Mouse (Mus musculus) intestine, embryonic 14.5 days (tissue): ENCODE results near the gene 1700018B08Rik. TPM values are rescaled to one million over a fixed set of nuclear protein-coding genes. Genes with fewer than 3 reads are reported as not detected.

Experiments
- ATAC-seq: fragments of 200-750 bp; cut with Nextera tagmentation; replicated peaks from 2 replicates; pipeline ENCODE4 v1.8.0; 2017; ENCODE audit warnings: low read depth, moderate number of reproducible peaks, moderate TSS enrichment, moderate library complexity; ENCODE audit not compliant: low FRiP score, low TSS enrichment
- DNase-seq: peaks from one replicate; pipeline ENCODE4 v3.0.0-alpha.2; 2018; ENCODE audit warnings: low spot score
- H3K27ac ChIP-seq: fragments of 300-500 bp; sonication (generic); 2 replicates; pipeline ENCODE4 v1.5.1; 2014; ENCODE audit warnings: low read depth, mild to moderate bottlenecking, control low read depth
- H3K27me3 ChIP-seq: fragments of 300-500 bp; sonication (generic); replicated peaks from 2 replicates; pipeline ENCODE4 v1.6.1; 2014; ENCODE audit warnings: low read length, control low read depth; ENCODE audit not compliant: control insufficient read depth, insufficient read depth
- H3K36me3 ChIP-seq: fragments of 300-500 bp; sonication (generic); 2 replicates; pipeline ENCODE4 v1.6.1; 2014; ENCODE audit warnings: low read length, control low read depth; ENCODE audit not compliant: control insufficient read depth, insufficient read depth
- H3K4me1 ChIP-seq: fragments of 300-500 bp; sonication (generic); replicated peaks from 2 replicates; pipeline ENCODE4 v1.6.1; 2014; ENCODE audit warnings: low read length, control low read depth, mixed read lengths; ENCODE audit not compliant: control insufficient read depth, insufficient read depth
- H3K4me2 ChIP-seq: fragments of 300-500 bp; sonication (generic); 2 replicates; pipeline ENCODE4 v1.6.1; 2014; ENCODE audit warnings: low read length
- H3K4me3 ChIP-seq: fragments of 300-500 bp; sonication (generic); 2 replicates; pipeline ENCODE4 v1.5.1; 2014; ENCODE audit warnings: low read depth, low read length, control low read depth, mixed read lengths
- H3K9ac ChIP-seq: fragments of 300-500 bp; sonication (generic); 2 replicates; pipeline ENCODE4 v1.6.1; 2014; ENCODE audit warnings: mild to moderate bottlenecking, low read length
- H3K9me3 ChIP-seq: fragments of 300-500 bp; sonication (generic); 2 replicates; pipeline ENCODE4 v1.6.1; 2016; ENCODE audit warnings: low read length, control low read depth; ENCODE audit not compliant: control insufficient read depth
- WGBS: fragments of 180-500 bp; shearing (Covaris S2); extraction: QIAGEN DNeasy Blood & Tissue Kit; methylation state at CpG from one replicate; pipeline ENCODE4 v1.1.7; 2014; 5-methylcytosine and 5-hydroxymethylcytosine counted together
- polyA plus RNA-seq: library from polyadenylated mRNA; unstranded; fragments of >200 nt; fragmentation: Nextera tagmentation; extraction: Ambion mirVana; gene quantifications from 2 replicates; pipeline ENCODE4 v1.2.1, GENCODE M21; 2014

Gene 1700018B08Rik
- polyA plus RNA-seq, 1 experiment from 2014 or later = not detected

DNA sequence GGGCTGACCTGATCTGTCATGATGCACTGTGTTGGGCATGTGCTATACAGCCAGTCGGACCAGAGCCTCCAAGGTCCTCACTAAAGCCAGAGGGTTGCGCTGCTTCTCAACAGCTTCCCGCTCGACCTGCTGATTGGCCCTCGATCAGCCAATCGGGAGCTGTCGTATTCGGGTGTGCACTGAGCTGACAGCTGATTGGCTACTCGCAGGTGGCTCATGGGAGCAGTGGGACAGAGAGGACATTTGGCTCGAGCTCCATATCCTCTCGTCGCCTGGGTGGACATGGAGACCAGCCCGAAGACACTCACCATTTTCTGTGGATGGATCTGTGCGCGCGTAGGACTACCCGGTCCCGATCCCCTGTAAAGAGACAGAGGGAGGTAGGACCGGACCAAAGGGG is 2.3 kb downstream of the 1700018B08Rik start:
- H3K4me2 ChIP-seq = no peak overlapping the region
- H3K36me3 ChIP-seq = no peaks in the 10 kb centered on the region
- 0 out of 2 replicates have a peak, but pooled peaks cover 3% of the 10 kb centered on the region for H3K9me3 ChIP-seq
- no peaks in the 10 kb centered on the region for H3K27me3 ChIP-seq
- no peak overlapping the region for H3K9ac ChIP-seq
- ATAC-seq = 0 out of 2 replicates have a peak, but pooled peaks have one; percentile 35
- no peak overlapping the region for H3K4me3 ChIP-seq
- WGBS = 79% methylated on average over 19 of the region's 19 CpGs
- H3K4me1 ChIP-seq = no peaks in the 10 kb centered on the region
- H3K27ac ChIP-seq = no peak overlapping the region
- no peak for DNase-seq

DNA sequence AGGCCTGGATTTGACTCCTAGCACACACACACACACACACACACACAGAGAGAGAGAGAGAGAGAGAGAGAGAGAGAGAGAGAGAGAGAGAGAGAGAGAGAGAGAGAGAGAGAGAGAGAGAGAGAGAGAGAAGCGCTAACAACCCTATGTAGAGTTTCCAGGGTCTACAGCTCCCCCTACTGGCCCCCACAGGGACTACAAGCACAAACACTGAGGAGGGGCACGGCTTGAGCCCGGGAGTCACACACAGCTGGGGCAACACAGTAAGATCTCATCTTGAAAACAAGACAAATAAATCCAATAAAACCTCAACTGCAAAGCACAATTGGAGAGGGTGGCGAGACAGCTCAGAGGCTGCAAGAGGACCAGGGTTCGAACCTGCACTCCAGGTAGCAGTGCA is 11.7 kb downstream of the 1700018B08Rik start:
- no peaks in the 10 kb centered on the region for H3K9me3 ChIP-seq

DNA sequence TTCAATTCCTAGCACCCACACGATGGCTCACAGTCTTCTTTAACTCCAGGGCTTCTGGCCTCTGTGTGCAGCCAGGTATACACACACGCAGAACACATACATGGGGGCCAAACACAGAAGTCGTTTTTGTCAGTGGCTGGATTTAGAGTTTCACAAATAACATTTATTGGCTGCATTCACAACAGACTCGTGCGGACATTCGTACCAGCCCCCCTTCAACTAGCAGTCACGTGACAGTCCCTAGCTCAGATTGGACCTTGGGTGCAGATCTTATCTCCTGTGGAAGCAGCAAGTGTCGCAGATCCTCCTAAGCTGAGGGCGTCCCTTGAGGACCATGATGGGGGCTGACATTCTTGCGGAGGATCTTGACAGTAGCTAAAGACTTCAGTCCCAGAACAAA is 13.5 kb downstream of the 1700018B08Rik start:
- WGBS = 73% methylated on average over 10 of the region's 10 CpGs
- Histone ChIP-seq H3K9me3 (no peaks in the 10 kb centered on the region), H3K36me3 (no peaks in the 10 kb centered on the region), H3K4me1 (peaks cover 3% of the 10 kb centered on the region; the same call in 1 of the 2 replicates), H3K27ac (no peak overlapping the region), H3K27me3 (0 out of 2 replicates have a peak, but pooled peaks cover 3% of the 10 kb centered on the region), H3K4me3 (no peak overlapping the region), H3K9ac (no peak overlapping the region), H3K4me2 (no peak overlapping the region)
- DNase-seq = no peak
- ATAC-seq = no peak

More for the DNA sequence above, 11.7 kb downstream of the 1700018B08Rik start:
- H3K4me2 ChIP-seq = no peak overlapping the region
- H3K4me3 ChIP-seq = no peak overlapping the region
- no peaks in the 10 kb centered on the region for H3K4me1 ChIP-seq
- no peak overlapping the region for H3K9ac ChIP-seq
- no peak overlapping the region for H3K27ac ChIP-seq
- H3K27me3 ChIP-seq = 0 out of 2 replicates have a peak, but pooled peaks cover 3% of the 10 kb centered on the region
- peak; percentile 76 for DNase-seq
- WGBS = 49% methylated on average over 5 of the region's 5 CpGs
- no peak for ATAC-seq
- no peaks in the 10 kb centered on the region for H3K36me3 ChIP-seq

DNA sequence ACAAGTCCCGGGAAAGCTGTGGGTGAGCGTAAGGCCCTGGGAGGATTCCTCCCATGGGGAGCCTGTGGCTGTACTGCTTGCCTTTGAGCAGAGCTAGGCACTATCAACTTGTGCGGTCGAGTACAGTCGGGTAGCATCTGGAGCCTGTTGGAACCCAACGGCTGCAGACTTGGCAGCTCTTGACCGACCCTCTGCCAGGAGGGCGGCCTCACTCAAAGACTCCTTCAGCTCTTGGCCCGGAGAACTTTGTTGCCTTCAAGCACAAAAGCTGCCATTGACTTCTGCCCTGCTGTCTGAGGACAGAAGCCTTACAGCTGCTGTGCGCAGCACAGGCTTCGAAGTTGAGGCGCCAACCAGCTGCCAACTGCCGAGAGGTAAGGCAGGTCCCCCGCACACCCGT is 15.3 kb downstream of the 1700018B08Rik start:
- 86% methylated on average over 15 of the region's 15 CpGs for WGBS

DNA sequence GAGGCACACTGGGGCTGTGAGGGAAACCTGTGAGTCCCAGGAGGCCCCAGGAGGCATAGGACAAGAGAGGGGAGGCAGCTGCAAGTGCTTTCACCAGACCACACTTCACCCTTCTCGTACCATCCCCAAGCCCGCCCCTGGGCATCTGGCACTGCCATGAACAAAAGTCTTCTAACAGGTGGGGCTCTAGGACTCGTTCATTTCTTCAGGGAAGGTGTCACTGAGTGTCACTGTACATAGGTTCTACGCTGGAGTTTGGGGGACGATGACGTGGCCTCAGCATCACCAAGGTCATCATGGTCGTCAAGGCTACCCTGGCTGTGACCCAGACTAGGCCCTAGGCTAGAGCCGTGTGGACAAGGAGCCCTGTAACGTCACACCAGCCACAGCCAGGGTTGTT is 16.4 kb downstream of the 1700018B08Rik start:
- no peak overlapping the region for H3K9ac ChIP-seq
- 84% methylated on average over 9 of the region's 9 CpGs for WGBS
- H3K4me3 ChIP-seq = no peak overlapping the region
- DNase-seq = no peak
- no peak overlapping the region for H3K27ac ChIP-seq
- H3K27me3 ChIP-seq = 0 out of 2 replicates have a peak, but pooled peaks cover 3% of the 10 kb centered on the region
- H3K9me3 ChIP-seq = no peaks in the 10 kb centered on the region
- H3K36me3 ChIP-seq = no peaks in the 10 kb centered on the region
- H3K4me1 ChIP-seq = peaks cover 3% of the 10 kb centered on the region; the same call in 1 of the 2 replicates
- H3K4me2 ChIP-seq = no peak overlapping the region
- no peak for ATAC-seq

More for the DNA sequence above, 15.3 kb downstream of the 1700018B08Rik start:
- no peak overlapping the region for H3K4me2 ChIP-seq
- H3K4me3 ChIP-seq = no peak overlapping the region
- no peaks in the 10 kb centered on the region for H3K9me3 ChIP-seq
- H3K36me3 ChIP-seq = no peaks in the 10 kb centered on the region
- H3K9ac ChIP-seq = no peak overlapping the region
- H3K27ac ChIP-seq = no peak overlapping the region
- DNase-seq = no peak
- ATAC-seq = no peak
- H3K4me1 ChIP-seq = peaks cover 3% of the 10 kb centered on the region; the same call in 1 of the 2 replicates
- 0 out of 2 replicates have a peak, but pooled peaks cover 3% of the 10 kb centered on the region for H3K27me3 ChIP-seq

DNA sequence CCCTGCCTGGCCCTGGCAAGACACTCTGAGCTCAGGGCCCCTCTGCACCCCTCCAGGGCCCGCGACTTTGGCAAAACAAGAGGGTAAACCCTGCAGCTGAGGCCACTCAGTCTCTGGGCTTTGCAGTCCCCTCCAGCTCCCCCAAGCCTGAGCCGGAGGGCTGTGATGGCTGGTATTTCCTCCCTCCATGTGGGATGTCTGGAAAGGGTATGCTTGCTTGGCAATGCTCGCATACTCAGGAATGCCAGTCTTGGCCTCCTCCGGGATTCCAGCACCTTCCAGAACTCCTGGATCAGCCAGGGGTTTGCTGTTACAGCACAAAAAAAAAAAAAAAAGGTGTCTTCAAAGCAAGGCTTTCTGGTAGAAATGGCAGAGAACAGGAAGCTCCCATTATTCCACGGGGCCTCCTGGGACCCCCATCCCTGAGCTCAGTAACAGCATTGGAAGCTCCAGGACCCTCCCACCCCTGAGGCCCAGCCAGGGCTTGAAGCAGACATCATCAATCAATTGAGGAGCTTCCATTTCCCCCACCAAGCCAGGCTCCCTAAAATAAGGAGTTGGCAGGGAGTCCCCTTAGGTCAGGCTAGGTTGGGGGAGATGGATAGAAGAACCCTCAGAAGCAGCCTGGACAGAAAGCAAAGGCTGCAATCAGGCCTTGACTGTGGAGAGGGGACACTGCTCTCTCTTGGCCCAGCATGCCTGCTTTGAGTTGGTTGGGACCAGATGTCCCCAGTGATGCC is 17.1 kb downstream of the 1700018B08Rik start:
- Histone ChIP-seq H3K27me3 (0 out of 2 replicates have a peak, but pooled peaks cover 3% of the 10 kb centered on the region), H3K9ac (no peak overlapping the region), H3K36me3 (no peaks in the 10 kb centered on the region), H3K4me2 (no peak overlapping the region), H3K4me3 (no peak overlapping the region), H3K9me3 (no peaks in the 10 kb centered on the region), H3K4me1 (peaks cover 3% of the 10 kb centered on the region; the same call in 1 of the 2 replicates), H3K27ac (no peak overlapping the region)
- 47% methylated on average over 6 of the region's 6 CpGs for WGBS
- ATAC-seq (no peak; the same call in 1 of the 2 replicates), DNase-seq (no peak)

DNA sequence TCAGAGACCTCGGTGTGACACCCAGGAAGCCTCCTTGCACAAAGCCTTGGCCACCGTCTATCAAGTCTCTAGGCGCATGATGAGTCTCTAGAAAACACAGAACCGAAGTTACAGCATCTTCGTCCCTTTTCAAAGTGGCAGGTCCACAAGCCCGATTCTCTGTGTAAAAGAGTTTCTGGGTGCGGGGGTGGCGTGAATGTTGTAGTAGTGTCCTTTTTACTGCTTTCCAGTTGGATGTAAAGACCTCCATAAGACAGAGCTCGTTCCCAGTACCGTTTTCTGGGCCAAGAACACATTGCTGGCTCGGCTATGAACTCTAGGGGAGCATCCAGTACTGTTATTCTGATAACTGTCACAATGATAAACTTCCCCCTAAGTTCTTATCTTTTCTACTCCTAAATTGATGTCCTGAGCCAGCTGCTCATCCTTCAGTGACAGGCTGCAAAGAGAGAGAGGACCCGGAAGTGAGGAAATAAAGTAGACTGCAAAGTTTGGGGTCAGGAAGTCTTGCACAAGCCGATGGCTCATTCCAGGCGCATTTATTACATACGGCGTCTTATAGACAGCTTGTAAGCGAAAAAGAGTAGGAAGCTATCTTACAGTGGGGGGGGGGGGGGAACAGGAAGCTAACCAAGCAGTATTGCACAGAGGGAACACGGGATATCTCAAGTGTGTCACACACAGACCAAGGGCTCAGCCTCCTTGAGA is 18.9 kb downstream of the 1700018B08Rik start:
- no peak overlapping the region for H3K9ac ChIP-seq
- peaks cover 3% of the 10 kb centered on the region; the same call in 1 of the 2 replicates for H3K4me1 ChIP-seq
- no peaks in the 10 kb centered on the region for H3K9me3 ChIP-seq
- no peak overlapping the region for H3K4me2 ChIP-seq
- H3K36me3 ChIP-seq = no peaks in the 10 kb centered on the region
- H3K27me3 ChIP-seq = no peaks in the 10 kb centered on the region
- DNase-seq (no peak), ATAC-seq (no peak)
- H3K4me3 ChIP-seq = no peak overlapping the region
- WGBS = 63% methylated on average over 18 of the region's 18 CpGs
- H3K27ac ChIP-seq = no peak overlapping the region

DNA sequence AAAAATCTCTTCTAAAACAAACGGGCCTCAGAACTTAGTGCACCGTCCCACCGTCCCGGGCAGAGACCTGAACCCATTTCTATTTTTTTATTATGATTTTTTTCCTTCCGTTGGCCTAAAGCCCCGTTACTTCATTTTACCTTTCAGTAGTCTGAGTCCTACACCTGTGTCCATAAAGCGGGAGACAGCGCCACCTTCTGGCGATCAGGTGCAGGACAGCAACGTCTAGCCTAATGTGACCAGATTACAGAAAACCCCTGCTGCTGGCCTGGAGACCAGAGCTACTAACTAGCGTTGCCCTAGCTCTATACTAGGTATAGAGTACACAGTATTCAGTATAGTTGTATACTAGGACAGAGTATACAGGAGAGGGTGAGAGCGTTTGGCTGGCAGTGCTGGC is 30.7 kb downstream of the 1700018B08Rik start:
- no peak overlapping the region for H3K4me2 ChIP-seq
- no peak overlapping the region for H3K27ac ChIP-seq
- H3K9ac ChIP-seq = no peak overlapping the region
- DNase-seq = peak; percentile 93
- ATAC-seq = peak; percentile 73; the same call in 1 of the 2 replicates
- 4% methylated on average over 12 of the region's 12 CpGs for WGBS
- peaks cover 17% of the 10 kb centered on the region for H3K27me3 ChIP-seq
- no peaks in the 10 kb centered on the region for H3K4me1 ChIP-seq
- H3K36me3 ChIP-seq = no peaks in the 10 kb centered on the region
- H3K9me3 ChIP-seq = no peaks in the 10 kb centered on the region
- H3K4me3 ChIP-seq = no peak overlapping the region
